Comparison of ENCODE assay signal across 18 mouse cellular contexts in genomic region chr11:22856371-22856965, GRCm38 (mm10). TPM values are rescaled to one million over a fixed set of nuclear protein-coding genes. Genes with fewer than 3 reads are reported as not detected.
DNase-seq lines count a peak whose midpoint lies in the region; ATAC-seq and TF ChIP-seq lines count a peak whose summit lies in the region.
"Had no signal": no experiment of that assay in that cellular context is flagged by ENCODE, and none has a peak within 500 bp of the region (broad histone marks: within the 10 kb centered on the region; RNA-seq: fewer than 3 reads in every experiment).

No protein-coding gene starts in this region.

- H3K4me1 ChIP-seq in heart, postnatal 0 days (ENCODE audit: control insufficient read depth, insufficient read depth): peaks cover 16% of the 10 kb centered on the region
- H3K4me1 ChIP-seq in heart, adult 2 months (ENCODE audit: control insufficient read depth, insufficient read depth, low read length): peaks cover 21% of the 10 kb centered on the region
- H3K4me1 ChIP-seq in bone marrow macrophage, adult 2 months (ENCODE audit: control insufficient read depth, insufficient read depth, low read length): peaks cover 48% of the 10 kb centered on the region
- H3K4me1 ChIP-seq in liver, embryonic 16.5 days (ENCODE audit: control insufficient read depth, low read depth, low read length): peaks cover 48% of the 10 kb centered on the region

- no peak for DNase-seq in heart, postnatal 0 days (ENCODE audit: low spot score)
- DNase-seq in heart, adult 2 months: no peak
- peak; percentile 21 for DNase-seq in right cerebral cortex, adult 18-20 months
- no peak for DNase-seq in right cerebral cortex, postnatal 4 days
- no peak for DNase-seq in urinary bladder, postnatal 25 days (ENCODE audit: low spot score)
- DNase-seq: cerebellum, adult 2 months; gastrocnemius, adult 2 months; spleen, adult 18-20 months had no signal

- H3K4me3 ChIP-seq in heart, postnatal 0 days (ENCODE audit: low read depth, low read length): no peak overlapping the region
- no peak overlapping the region for H3K4me3 ChIP-seq in heart, adult 2 months
- H3K4me3 ChIP-seq in bone marrow macrophage, adult 2 months (ENCODE audit: insufficient read depth, low read length): peak overlapping the region; percentile 53
- H3K4me3 ChIP-seq in liver, embryonic 16.5 days (ENCODE audit: low read depth, low read length): no peak overlapping the region
- H3K4me3 ChIP-seq: heart, embryonic 10.5 days; hindbrain, embryonic 12.5 days; lung, embryonic 15.5 days; midbrain, embryonic 12.5 days; neural tube, embryonic 13.5 days had no signal

- no peak overlapping the region for H3K27ac ChIP-seq in heart, postnatal 0 days (ENCODE audit: low read depth)
- H3K27ac ChIP-seq in heart, adult 2 months: no peak overlapping the region; the same call in 1 of the 2 replicates
- peak overlapping the region; percentile 39 for H3K27ac ChIP-seq in bone marrow macrophage, adult 2 months (ENCODE audit: insufficient read depth, low read depth, low read length)
- H3K27ac ChIP-seq in liver, embryonic 16.5 days (ENCODE audit: low read length): no peak overlapping the region
- H3K27ac ChIP-seq: gastrocnemius, adult 2 months; heart, embryonic 10.5 days; hindbrain, embryonic 12.5 days; lung, embryonic 15.5 days; midbrain, embryonic 12.5 days; neural tube, embryonic 13.5 days had no signal

- H3K79me2 ChIP-seq in heart, adult 2 months (replicated peaks; ENCODE audit: control insufficient read depth, insufficient read depth, low read length): peaks cover 12% of the 10 kb centered on the region

- ATAC-seq in heart, postnatal 0 days (ENCODE audit: insufficient read depth, low read depth): no peak
- ATAC-seq in liver, embryonic 16.5 days (ENCODE audit: low read depth): no peak
- ATAC-seq in erythroid progenitor cell, adult 5-6 weeks (replicated peaks; ENCODE audit: low FRiP score, poor library complexity, severe bottlenecking): no peak
- ATAC-seq: forebrain, embryonic 14.5 days; intestine, postnatal 0 days had no signal

- 91% methylated on average over 3 of the region's 3 CpGs for WGBS in heart, postnatal 0 days
- WGBS in heart, adult 2 months: 76% methylated on average over 3 of the region's 3 CpGs
- WGBS in liver, embryonic 16.5 days (ENCODE audit: insufficient replicate concordance): 45% methylated on average over 3 of the region's 3 CpGs

- no peaks in the 10 kb centered on the region for H3K9me3 ChIP-seq in heart, postnatal 0 days (replicated peaks; ENCODE audit: control insufficient read depth, low read length)
- H3K9me3 ChIP-seq in liver, embryonic 16.5 days (replicated peaks; ENCODE audit: control insufficient read depth, low read length): no peaks in the 10 kb centered on the region
- H3K9me3 ChIP-seq: heart, embryonic 10.5 days; hindbrain, embryonic 12.5 days; lung, embryonic 15.5 days; midbrain, embryonic 12.5 days; neural tube, embryonic 13.5 days had no signal

- intact Hi-C loops in heart, adult 2 months (cut with DNase I): loop anchor here (5.0 kb wide), 1 partner anchor 224 kb away; no protein-coding TSS in a partner anchor

- H3K4me2 ChIP-seq in heart, postnatal 0 days (ENCODE audit: low read depth, low read length): peak overlapping the region; percentile 28; the same call in 1 of the 2 replicates
- peak overlapping the region; percentile 99; the same call in 1 of the 2 replicates for H3K4me2 ChIP-seq in liver, embryonic 16.5 days (ENCODE audit: low read depth, low read length)
- H3K4me2 ChIP-seq: hindbrain, embryonic 12.5 days; lung, embryonic 15.5 days; midbrain, embryonic 12.5 days had no signal

- no peak for TF ChIP-seq CTCF in heart, postnatal 0 days (IDR thresholded peaks at IDR 0.05; ENCODE audit: low read depth)
- no peak for TF ChIP-seq CTCF in heart, adult 2 months (IDR thresholded peaks at IDR 0.05)
- TF ChIP-seq CTCF in bone marrow macrophage, adult 2 months (IDR thresholded peaks at IDR 0.05; ENCODE audit: low read depth, low read length): no peak

- H3K9ac ChIP-seq in heart, postnatal 0 days (replicated peaks; ENCODE audit: low read depth, low read length): no peak overlapping the region
- H3K9ac ChIP-seq in heart, adult 2 months (ENCODE audit: low read depth, low read length): no peak overlapping the region
- no peak overlapping the region for H3K9ac ChIP-seq in liver, embryonic 16.5 days (ENCODE audit: low read depth, low read length)
- H3K9ac ChIP-seq: hindbrain, embryonic 12.5 days; lung, embryonic 15.5 days; midbrain, embryonic 12.5 days; neural tube, embryonic 13.5 days had no signal

- no peak for TF ChIP-seq EP300 in heart, postnatal 0 days (IDR thresholded peaks at IDR 0.05; ENCODE audit: low read depth)
- no peak for TF ChIP-seq EP300 in heart, adult 2 months (IDR thresholded peaks at IDR 0.05; ENCODE audit: insufficient read depth, low read depth, low read length)

- H3K27me3 ChIP-seq in heart, postnatal 0 days (ENCODE audit: control insufficient read depth, insufficient read depth, low read length): no peaks in the 10 kb centered on the region
- no peaks in the 10 kb centered on the region for H3K27me3 ChIP-seq in heart, adult 2 months (ENCODE audit: control insufficient read depth, insufficient read depth, low read length)
- no peaks in the 10 kb centered on the region for H3K27me3 ChIP-seq in liver, embryonic 16.5 days (ENCODE audit: control insufficient read depth, insufficient read depth, low read depth, low read length)

- H3K36me3 ChIP-seq in heart, postnatal 0 days (replicated peaks; ENCODE audit: control insufficient read depth, insufficient read depth, low read length): no peaks in the 10 kb centered on the region
- peaks cover 6% of the 10 kb centered on the region for H3K36me3 ChIP-seq in heart, adult 2 months (ENCODE audit: control insufficient read depth, insufficient read depth, low read length)
- no peaks in the 10 kb centered on the region for H3K36me3 ChIP-seq in liver, embryonic 16.5 days (ENCODE audit: control insufficient read depth, insufficient read depth)
- H3K36me3 ChIP-seq: heart, embryonic 10.5 days; hindbrain, embryonic 12.5 days; lung, embryonic 15.5 days; midbrain, embryonic 12.5 days; neural tube, embryonic 13.5 days had no signal

- no peak for TF ChIP-seq POLR2A in heart, adult 2 months (IDR thresholded peaks at IDR 0.05; ENCODE audit: insufficient read depth, low read depth, low read length)
- no peak for TF ChIP-seq POLR2A in bone marrow macrophage, adult 2 months (IDR thresholded peaks at IDR 0.05; ENCODE audit: borderline replicate concordance, low read depth, low read length)

RNA-seq across cellular contexts. Expression of gene B3gnt2, which starts 4.3 kb away (rescaled TPM):
- total RNA-seq in heart, postnatal 0 days (2014; rRNA removed; ENCODE audit: low replicate concordance): 14.3 and 22.6 TPM in 2 replicates
- polyA plus RNA-seq in heart, postnatal 0 days (2015; fragmentation: Nextera tagmentation; extraction: Ambion mirVana): 5.1 and 5.9 TPM in 2 replicates
- 1 to 10 TPM; 3.5 to 6.2 TPM for total RNA-seq in heart, adult 2 months (2021)
- polyA plus RNA-seq in heart, adult 2 months (2012; rRNA removed): 5.7 and 7.1 TPM in 2 replicates
- 19.7 and 20.5 TPM in 2 replicates for polyA plus RNA-seq in bone marrow macrophage, adult 2 months (2012; ENCODE audit: insufficient read depth, insufficient read length, missing spikeins)
- polyA plus RNA-seq in liver, embryonic 16.5 days (2015; fragmentation: Nextera tagmentation; extraction: Ambion mirVana): 4.4 and 6.6 TPM in 2 replicates
- total RNA-seq in erythroid progenitor cell, adult 5-6 weeks (2015; ENCODE audit: low replicate concordance): 0.42 TPM in 1 of 2 replicates, not detected in the other
- total RNA-seq in erythroid progenitor cell, adult 5-6 weeks (2017; ENCODE audit: low replicate concordance): 4.4 and 11.2 TPM in 2 replicates
